In genomic region chr15:102248131-102248811, GRCm38 (mm10) we compare ENCODE assay signal across 8 mouse cellular contexts. TPM values are rescaled to one million over a fixed set of nuclear protein-coding genes. Genes with fewer than 3 reads are reported as not detected.
DNase-seq lines count a peak whose midpoint lies in the region; ATAC-seq and TF ChIP-seq lines count a peak whose summit lies in the region.

No protein-coding gene starts in this region.

- TF ChIP-seq POLR2A in kidney, adult 2 months (IDR thresholded peaks at IDR 0.05; ENCODE audit: low read depth, low read length) = no peak

- H3K27me3 ChIP-seq in kidney, adult 2 months (replicated peaks; ENCODE audit: control insufficient read depth, insufficient read depth, low read length) = no peaks in the 10 kb centered on the region
- peaks cover 26% of the 10 kb centered on the region for H3K27me3 ChIP-seq in heart, embryonic 16.5 days (ENCODE audit: control insufficient read depth, insufficient read depth, low read length)
- H3K27me3 ChIP-seq in midbrain, embryonic 12.5 days = peaks cover 96% of the 10 kb centered on the region

- no peak for ATAC-seq in heart, embryonic 16.5 days (replicated peaks; ENCODE audit: extremely low read depth, insufficient read depth, low FRiP score)
- ATAC-seq in midbrain, embryonic 12.5 days (ENCODE audit: low FRiP score, low read depth) = no peak

- peak overlapping the region; percentile 93 for H3K4me2 ChIP-seq in heart, embryonic 16.5 days (ENCODE audit: low read depth, low read length)
- H3K4me2 ChIP-seq in midbrain, embryonic 12.5 days (replicated peaks) = peak overlapping the region; percentile 99

- H3K9me3 ChIP-seq in heart, embryonic 16.5 days (replicated peaks; ENCODE audit: control insufficient read depth, low read length) = no peaks in the 10 kb centered on the region
- H3K9me3 ChIP-seq in midbrain, embryonic 12.5 days = no peaks in the 10 kb centered on the region

- 15% methylated on average over 8 of the region's 8 CpGs for WGBS in kidney, adult 2 months
- WGBS in heart, embryonic 16.5 days = 14% methylated on average over 8 of the region's 8 CpGs
- WGBS in midbrain, embryonic 12.5 days = 6% methylated on average over 8 of the region's 8 CpGs

- TF ChIP-seq CTCF in kidney, adult 2 months (conservative IDR thresholded peaks at IDR 0.05; ENCODE audit: insufficient read depth, insufficient read length, low read depth, low read length) = no peak

- peak overlapping the region; percentile 57 for H3K4me3 ChIP-seq in kidney, adult 2 months (ENCODE audit: insufficient read depth, low read depth, low read length)
- peak overlapping the region; percentile 60 for H3K4me3 ChIP-seq in heart, embryonic 16.5 days (ENCODE audit: low read length)
- peak overlapping the region; percentile 67 for H3K4me3 ChIP-seq in midbrain, embryonic 12.5 days

- peak overlapping the region; percentile 81 for H3K27ac ChIP-seq in kidney, adult 2 months (ENCODE audit: insufficient read depth, low read depth, low read length)
- H3K27ac ChIP-seq in heart, embryonic 16.5 days (ENCODE audit: low read length) = peak overlapping the region; percentile 94
- peak overlapping the region; percentile 60; the same call in 1 of the 2 replicates for H3K27ac ChIP-seq in midbrain, embryonic 12.5 days (replicated peaks)

- no peak for DNase-seq in kidney, adult 2 months
- DNase-seq in kidney, adult 8-10 months = no peak
- DNase-seq in Muller cell, postnatal 12 days (ENCODE audit: inconsistent ontology term) = peak; percentile 17
- DNase-seq in left cerebral cortex, adult 8-10 months (ENCODE audit: low spot score in 2 of 2) = no peak
- DNase-seq in right cerebral cortex, adult 18-20 months = no peak
- no peak for DNase-seq in thymus, postnatal 0 days (ENCODE audit: low spot score)

- H3K9ac ChIP-seq in heart, embryonic 16.5 days (ENCODE audit: low read length) = peak overlapping the region; percentile 74
- peak overlapping the region; percentile 59; the same call in 1 of the 2 replicates for H3K9ac ChIP-seq in midbrain, embryonic 12.5 days (replicated peaks)

- H3K4me1 ChIP-seq in kidney, adult 2 months (ENCODE audit: control insufficient read depth, insufficient read depth, low read length) = peaks cover 15% of the 10 kb centered on the region
- peaks cover 30% of the 10 kb centered on the region for H3K4me1 ChIP-seq in heart, embryonic 16.5 days (ENCODE audit: control insufficient read depth, insufficient read depth, low read length)
- peaks cover 51% of the 10 kb centered on the region for H3K4me1 ChIP-seq in midbrain, embryonic 12.5 days

- no peaks in the 10 kb centered on the region for H3K36me3 ChIP-seq in kidney, adult 2 months (ENCODE audit: control insufficient read depth, insufficient read depth, low read length)
- H3K36me3 ChIP-seq in heart, embryonic 16.5 days (ENCODE audit: control insufficient read depth, insufficient read depth) = no peaks in the 10 kb centered on the region
- no peaks in the 10 kb centered on the region for H3K36me3 ChIP-seq in midbrain, embryonic 12.5 days

RNA-seq across cellular contexts. Expression of gene Rarg, which starts 9.0 kb away (rescaled TPM):
- polyA plus RNA-seq in kidney, adult 2 months (2012; rRNA removed) = 21.2 and 25.6 TPM in 2 replicates
- 8.9 and 11.8 TPM in 2 replicates for polyA plus RNA-seq in heart, embryonic 16.5 days (2015; fragmentation: Nextera tagmentation; extraction: Ambion mirVana)
- polyA plus RNA-seq in midbrain, embryonic 12.5 days (2016; fragmentation: Nextera tagmentation; extraction: Ambion mirVana) = 13.6 and 19.2 TPM in 2 replicates
- total RNA-seq in left cerebral cortex, adult 8-10 months (2022) = 10 to 100 TPM; 13.5 to 16.8 (median 16.3) TPM
- 6.0 and 7.4 TPM in 2 replicates for polyA plus RNA-seq in thymus, postnatal 0 days (2015; fragmentation: Nextera tagmentation; extraction: Ambion mirVana)

RNA-seq across cellular contexts. Expression of gene Itgb7, which starts 16.5 kb away (rescaled TPM):
- polyA plus RNA-seq in kidney, adult 2 months (2012; rRNA removed) = 2.7 and 11.1 TPM in 2 replicates
- polyA plus RNA-seq in heart, embryonic 16.5 days (2015; fragmentation: Nextera tagmentation; extraction: Ambion mirVana) = 3.9 and 6.9 TPM in 2 replicates
- polyA plus RNA-seq in midbrain, embryonic 12.5 days (2016; fragmentation: Nextera tagmentation; extraction: Ambion mirVana) = 0.84 and 1.6 TPM in 2 replicates
- total RNA-seq in left cerebral cortex, adult 8-10 months (2022) = 1 to 10 TPM in 2 of 4 experiments, under 1 TPM in 2; 0.23 to 2.9 (median 1.7) TPM
- polyA plus RNA-seq in thymus, postnatal 0 days (2015; fragmentation: Nextera tagmentation; extraction: Ambion mirVana) = 65.6 and 68.7 TPM in 2 replicates

RNA-seq across cellular contexts. Expression of gene Gm9918, which starts 22.1 kb away (rescaled TPM):
- 0.41 TPM in 2 replicates for polyA plus RNA-seq in kidney, adult 2 months (2012; rRNA removed)
- polyA plus RNA-seq in heart, embryonic 16.5 days (2015; fragmentation: Nextera tagmentation; extraction: Ambion mirVana) = 0.11 and 0.12 TPM in 2 replicates
- polyA plus RNA-seq in midbrain, embryonic 12.5 days (2016; fragmentation: Nextera tagmentation; extraction: Ambion mirVana) = 0.26 and 0.28 TPM in 2 replicates
- total RNA-seq in left cerebral cortex, adult 8-10 months (2022) = not detected
- 0.17 and 0.26 TPM in 2 replicates for polyA plus RNA-seq in thymus, postnatal 0 days (2015; fragmentation: Nextera tagmentation; extraction: Ambion mirVana)

RNA-seq across cellular contexts. Expression of gene Mfsd5, which starts 31.0 kb away (rescaled TPM):
- 66.5 and 72.1 TPM in 2 replicates for polyA plus RNA-seq in kidney, adult 2 months (2012; rRNA removed)
- polyA plus RNA-seq in heart, embryonic 16.5 days (2015; fragmentation: Nextera tagmentation; extraction: Ambion mirVana) = 43.8 and 49.4 TPM in 2 replicates
- polyA plus RNA-seq in midbrain, embryonic 12.5 days (2016; fragmentation: Nextera tagmentation; extraction: Ambion mirVana) = 51.9 and 57.7 TPM in 2 replicates
- total RNA-seq in left cerebral cortex, adult 8-10 months (2022) = 10 to 100 TPM; 38.3 to 48.5 (median 42.1) TPM
- polyA plus RNA-seq in thymus, postnatal 0 days (2015; fragmentation: Nextera tagmentation; extraction: Ambion mirVana) = 53.5 and 55.1 TPM in 2 replicates

RNA-seq across cellular contexts. Expression of gene Csad, which starts 43.7 kb away (rescaled TPM):
- polyA plus RNA-seq in kidney, adult 2 months (2012; rRNA removed) = 216 and 255 TPM in 2 replicates
- 38.3 and 43.7 TPM in 2 replicates for polyA plus RNA-seq in heart, embryonic 16.5 days (2015; fragmentation: Nextera tagmentation; extraction: Ambion mirVana)
- 40.9 and 41.0 TPM in 2 replicates for polyA plus RNA-seq in midbrain, embryonic 12.5 days (2016; fragmentation: Nextera tagmentation; extraction: Ambion mirVana)
- total RNA-seq in left cerebral cortex, adult 8-10 months (2022) = 10 to 100 TPM; 24.6 to 38.7 (median 31.1) TPM
- 32.2 and 33.7 TPM in 2 replicates for polyA plus RNA-seq in thymus, postnatal 0 days (2015; fragmentation: Nextera tagmentation; extraction: Ambion mirVana)
